Mouse (Mus musculus) ES-Bruce4 (cell line): ENCODE data around the gene Pdcd10.

Experiments used
- CTCF ChIP-seq: IDR thresholded peaks from one replicate; pipeline ENCODE4 v1.8.1; 2011; ENCODE audit warnings: low read depth, low read length
- EP300 ChIP-seq: IDR thresholded peaks from 2 replicates; pipeline ENCODE4 v1.6.1; 2011; ENCODE audit warnings: low read depth, low read length; ENCODE audit not compliant: insufficient read depth

- TF ChIP-seq CTCF (no peak), EP300 (no peak)
Observed at GRCm38 (mm10) chr3:75584898-75585297, 28.2 kb upstream of the Pdcd10 start.
